Mouse (Mus musculus): ENCODE data around the gene Gm20388. TPM values are rescaled to one million over a fixed set of nuclear protein-coding genes. Genes with fewer than 3 reads are reported as not detected.
"Not testable (repeated sequence)": the region's sequence is repeated elsewhere in the genome, so short reads cannot be mapped to it uniquely, and the experiment has no call there.

Gene Gm20388
- polyA plus RNA-seq, 1 experiment, result 23.9 TPM

DNA sequence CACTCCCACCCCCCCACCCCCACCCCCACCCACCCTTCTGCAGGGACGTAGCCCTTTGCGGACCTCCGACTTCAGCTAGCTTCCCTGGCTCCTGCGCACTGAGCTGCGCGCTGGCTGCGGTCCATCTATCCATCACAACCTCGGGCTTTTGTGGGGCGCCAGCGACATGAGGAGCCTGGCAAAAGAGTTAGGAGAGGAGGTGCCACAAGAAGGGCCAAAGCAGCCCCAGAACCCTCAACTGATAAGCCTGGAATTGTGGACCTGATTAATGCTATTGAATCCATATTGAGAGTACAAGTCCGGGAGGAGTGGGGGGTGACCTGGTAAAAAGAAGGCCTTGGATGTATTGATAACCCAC lies 3604.9 kb downstream of the Gm20388 start:
- Histone ChIP-seq H3K4me1 (ENCODE audit: control insufficient read depth, insufficient read depth, low read length) (peaks cover 4% of the 10 kb centered on the region), H3K27ac (ENCODE audit: insufficient read depth, low read length) (no peak overlapping the region), H3K4me3 (ENCODE audit: insufficient read depth, low read length) (peak overlapping the region; percentile 81)
- TF ChIP-seq POLR2A (IDR thresholded peaks at IDR 0.05; ENCODE audit: extremely low read depth, insufficient read depth, low read length), result no peak
- no peak for TF ChIP-seq CTCF (IDR thresholded peaks at IDR 0.05; ENCODE audit: extremely low read depth, insufficient read depth, low read length)

DNA sequence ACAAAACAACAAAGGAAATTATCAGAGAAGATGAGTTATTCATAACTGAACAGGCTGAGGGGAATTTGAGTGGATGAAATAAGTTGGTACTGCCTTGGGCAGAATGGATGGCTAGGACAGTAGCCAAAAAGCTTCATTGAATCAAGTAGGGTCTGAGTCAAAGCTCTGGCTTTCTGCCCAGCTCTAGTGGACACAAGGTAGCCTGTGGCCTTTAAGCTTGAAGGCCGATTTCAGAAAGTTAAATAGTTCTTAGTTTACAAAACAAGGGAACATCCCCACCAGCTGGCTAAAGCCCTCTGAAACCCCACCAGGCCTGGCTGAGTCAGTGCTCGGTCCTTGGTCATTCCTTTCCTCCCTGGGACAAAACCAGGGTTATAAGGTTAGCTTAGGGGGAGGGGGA lies 3606.0 kb downstream of the Gm20388 start:
- peaks cover 4% of the 10 kb centered on the region for H3K4me1 ChIP-seq (ENCODE audit: control insufficient read depth, insufficient read depth, low read length)
- H3K27ac ChIP-seq (ENCODE audit: insufficient read depth, low read length), result no peak overlapping the region
- no peak overlapping the region for H3K4me3 ChIP-seq (ENCODE audit: insufficient read depth, low read length)
- TF ChIP-seq CTCF (IDR thresholded peaks at IDR 0.05; ENCODE audit: extremely low read depth, insufficient read depth, low read length) (no peak), POLR2A (IDR thresholded peaks at IDR 0.05; ENCODE audit: extremely low read depth, insufficient read depth, low read length) (no peak)

DNA sequence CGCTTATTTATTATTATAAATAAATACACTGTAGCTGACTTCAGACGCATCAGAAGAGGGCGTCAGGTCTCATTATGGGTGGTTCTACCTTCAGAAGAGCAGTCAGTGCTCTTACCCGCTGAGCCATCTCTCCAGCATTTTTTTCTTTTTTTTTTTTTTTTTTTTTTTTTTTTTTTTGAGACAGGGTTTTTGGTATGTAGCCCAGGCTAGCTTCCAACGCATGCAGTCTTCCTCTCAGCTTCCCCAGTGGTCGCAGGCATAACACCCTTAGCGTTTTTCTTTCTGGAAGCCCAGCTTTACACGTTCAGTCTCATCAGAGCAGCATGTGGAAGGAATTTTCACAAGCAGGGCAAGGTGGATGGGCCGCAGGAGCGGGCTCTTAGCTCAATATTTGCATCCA lies 3607.5 kb downstream of the Gm20388 start:
- TF ChIP-seq CTCF (IDR thresholded peaks at IDR 0.05; ENCODE audit: extremely low read depth, insufficient read depth, low read length), result no peak
- TF ChIP-seq POLR2A (IDR thresholded peaks at IDR 0.05; ENCODE audit: extremely low read depth, insufficient read depth, low read length), result no peak
- H3K4me3 ChIP-seq (ENCODE audit: insufficient read depth, low read length), result no peak overlapping the region; the same call in 1 of the 2 replicates
- H3K4me1 ChIP-seq (ENCODE audit: control insufficient read depth, insufficient read depth, low read length), result peaks cover 4% of the 10 kb centered on the region
- no peak overlapping the region for H3K27ac ChIP-seq (ENCODE audit: insufficient read depth, low read length)

DNA sequence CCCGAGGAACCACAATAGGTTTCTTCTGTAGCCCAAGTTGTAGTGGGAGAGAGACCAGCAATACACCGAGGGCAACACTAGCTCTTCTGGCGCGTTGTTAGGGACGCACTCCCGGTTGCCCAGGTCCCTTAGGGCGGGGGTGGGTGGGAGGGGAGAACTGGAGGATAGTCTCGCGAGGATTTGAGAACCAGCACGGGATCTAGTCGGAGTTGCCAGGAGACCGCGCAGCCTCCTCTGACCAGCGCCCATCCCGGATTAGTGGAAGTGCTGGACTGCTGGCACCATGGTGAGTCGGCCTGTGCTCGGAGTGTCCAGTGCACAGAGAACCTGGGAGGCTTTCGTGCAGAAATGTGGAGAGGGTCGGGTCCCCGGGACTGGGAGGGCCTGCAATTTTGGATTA lies 3608.0 kb downstream of the Gm20388 start, which contains the start of gene Gas8:
Gas8 (plus strand) TSS at position 168 of the 400 bp plus-strand sequence.
- TF ChIP-seq POLR2A (IDR thresholded peaks at IDR 0.05; ENCODE audit: extremely low read depth, insufficient read depth, low read length) (peak; percentile 89), CTCF (IDR thresholded peaks at IDR 0.05; ENCODE audit: extremely low read depth, insufficient read depth, low read length) (peak; percentile 28; the same call in 1 of the 2 replicates)
- Histone ChIP-seq H3K4me1 (ENCODE audit: control insufficient read depth, insufficient read depth, low read length) (peaks cover 4% of the 10 kb centered on the region), H3K27ac (ENCODE audit: insufficient read depth, low read length) (no peak within 1 kb of the TSS), H3K4me3 (ENCODE audit: insufficient read depth, low read length) (peak within 1 kb of the TSS; percentile 82)

DNA sequence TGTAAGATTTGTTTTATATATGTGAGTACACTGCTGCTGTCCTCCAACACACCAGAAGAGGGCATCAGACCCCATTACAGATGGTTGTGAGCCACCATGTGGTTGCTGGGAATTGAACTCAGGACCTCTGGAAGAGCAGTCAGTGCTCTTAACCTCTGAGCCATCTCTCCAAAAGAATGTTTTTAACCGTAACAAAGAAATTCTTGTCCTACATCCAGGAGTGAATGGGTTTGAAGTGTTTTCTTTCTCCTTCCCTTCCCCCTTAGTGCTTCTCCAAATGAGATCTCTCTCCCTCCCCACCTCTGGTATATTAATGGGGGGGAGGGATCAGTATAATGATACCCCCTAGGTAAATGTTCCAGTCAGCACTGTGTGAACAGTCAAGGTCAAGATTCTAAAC lies 3609.4 kb downstream of the Gm20388 start:
- H3K4me3 ChIP-seq (ENCODE audit: insufficient read depth, low read length); H3K27ac ChIP-seq (ENCODE audit: insufficient read depth, low read length); H3K4me1 ChIP-seq (ENCODE audit: control insufficient read depth, insufficient read depth, low read length): not testable (repeated sequence)

DNA sequence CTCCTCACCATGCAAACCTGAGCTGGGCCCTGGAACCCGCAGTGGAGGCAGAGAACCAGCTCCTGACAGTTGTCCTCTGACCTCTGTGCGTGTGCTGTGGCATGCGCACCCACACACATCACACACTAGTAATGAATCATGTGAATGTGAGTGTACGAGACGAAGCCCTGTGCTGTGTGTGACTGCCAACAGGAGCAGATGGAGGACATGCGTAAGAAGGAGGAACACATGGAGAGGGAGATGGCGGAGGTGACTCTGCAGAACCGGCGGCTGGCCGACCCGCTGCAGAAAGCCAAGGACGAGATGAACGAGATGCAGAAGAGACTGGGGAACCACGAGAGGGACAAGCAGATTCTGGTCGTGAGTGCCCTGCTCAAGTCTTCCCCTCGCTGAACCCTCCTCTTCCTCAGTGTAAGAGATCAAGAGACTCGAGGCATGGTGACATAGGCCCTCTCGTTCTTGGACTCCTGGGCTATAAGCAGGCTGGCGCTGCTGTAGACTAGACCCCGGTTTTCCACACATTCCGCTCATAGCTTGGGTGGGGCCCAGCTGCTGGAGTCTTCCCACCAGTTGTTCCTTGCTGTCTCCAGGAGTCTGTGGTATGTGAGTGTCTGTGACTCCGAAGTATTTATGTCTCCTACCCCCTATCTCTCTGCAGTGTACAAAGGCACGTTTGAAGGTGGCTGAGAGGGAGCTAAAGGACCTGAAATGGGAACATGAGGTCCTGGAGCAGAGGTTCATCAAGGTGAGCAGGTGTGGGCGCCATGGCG lies 3617.3 kb downstream of the Gm20388 start:
- Histone ChIP-seq H3K27ac (ENCODE audit: insufficient read depth, low read length) (no peak overlapping the region), H3K4me1 (ENCODE audit: control insufficient read depth, insufficient read depth, low read length) (no peaks in the 10 kb centered on the region), H3K4me3 (ENCODE audit: insufficient read depth, low read length) (no peak overlapping the region)
- TF ChIP-seq CTCF (IDR thresholded peaks at IDR 0.05; ENCODE audit: extremely low read depth, insufficient read depth, low read length) (no peak), POLR2A (IDR thresholded peaks at IDR 0.05; ENCODE audit: extremely low read depth, insufficient read depth, low read length) (no peak)

DNA sequence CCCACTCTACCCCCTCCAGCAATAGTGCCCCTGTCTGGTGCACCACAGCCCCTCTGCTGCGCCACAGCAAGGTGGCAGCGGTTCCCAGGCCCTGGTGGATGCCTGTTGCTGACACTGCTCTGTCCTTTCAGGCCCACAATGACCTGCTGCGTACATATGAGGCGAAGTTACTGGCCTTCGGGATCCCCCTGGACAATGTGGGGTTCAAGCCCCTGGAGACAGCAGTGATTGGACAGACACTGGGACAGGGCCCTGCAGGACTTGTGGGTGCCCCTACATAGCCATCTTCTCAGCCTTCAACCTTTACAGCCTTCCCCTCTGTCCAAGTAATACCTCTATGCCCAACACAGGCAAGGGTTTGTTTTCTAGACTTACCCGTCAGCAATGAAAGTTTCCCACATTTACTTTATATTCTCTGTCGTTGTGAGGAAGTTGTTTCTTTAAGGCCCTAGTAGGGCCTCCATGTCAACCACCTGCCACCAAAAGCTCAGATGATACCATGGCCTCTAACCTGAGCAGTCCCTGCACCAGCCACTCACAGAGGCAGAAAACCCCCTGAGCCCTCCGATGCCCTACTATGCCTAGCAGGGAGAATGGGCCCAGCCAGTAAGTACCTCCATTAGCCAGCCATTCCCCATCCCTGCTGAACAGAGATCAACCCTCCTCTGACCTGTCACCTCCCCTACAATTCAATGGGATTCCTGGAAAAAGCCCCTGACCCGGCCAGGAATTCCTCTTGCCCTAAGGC lies 3625.8 kb downstream of the Gm20388 start:
- TF ChIP-seq POLR2A (IDR thresholded peaks at IDR 0.05; ENCODE audit: extremely low read depth, insufficient read depth, low read length), result no peak
- TF ChIP-seq CTCF (IDR thresholded peaks at IDR 0.05; ENCODE audit: extremely low read depth, insufficient read depth, low read length), result no peak
- Histone ChIP-seq H3K4me1 (ENCODE audit: control insufficient read depth, insufficient read depth, low read length) (no peaks in the 10 kb centered on the region), H3K27ac (ENCODE audit: insufficient read depth, low read length) (no peak overlapping the region), H3K4me3 (ENCODE audit: insufficient read depth, low read length) (no peak overlapping the region)

DNA sequence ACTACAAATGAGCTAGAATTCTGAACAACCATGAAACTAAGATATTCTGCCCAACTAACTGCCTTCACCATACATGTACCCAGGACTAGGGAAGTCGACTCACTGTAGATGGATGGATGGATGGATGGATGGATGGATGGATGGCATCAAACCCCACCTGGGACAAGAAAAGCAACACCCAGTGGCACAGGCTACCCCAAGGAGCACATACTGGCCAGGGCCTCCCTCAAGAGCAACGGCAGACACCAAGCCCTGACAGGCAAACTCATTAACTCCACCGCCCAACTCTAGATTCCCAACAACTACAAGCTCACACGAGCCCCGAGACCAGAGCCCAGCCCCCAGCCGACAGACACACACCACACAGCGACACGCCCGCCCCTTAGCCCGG lies 3626.3 kb downstream of the Gm20388 start:
- TF ChIP-seq POLR2A (IDR thresholded peaks at IDR 0.05; ENCODE audit: extremely low read depth, insufficient read depth, low read length) (no peak; the same call in 1 of the 2 replicates), CTCF (IDR thresholded peaks at IDR 0.05; ENCODE audit: extremely low read depth, insufficient read depth, low read length) (no peak)
- Histone ChIP-seq H3K4me1 (ENCODE audit: control insufficient read depth, insufficient read depth, low read length) (no peaks in the 10 kb centered on the region), H3K4me3 (ENCODE audit: insufficient read depth, low read length) (no peak overlapping the region), H3K27ac (ENCODE audit: insufficient read depth, low read length) (no peak overlapping the region)

DNA sequence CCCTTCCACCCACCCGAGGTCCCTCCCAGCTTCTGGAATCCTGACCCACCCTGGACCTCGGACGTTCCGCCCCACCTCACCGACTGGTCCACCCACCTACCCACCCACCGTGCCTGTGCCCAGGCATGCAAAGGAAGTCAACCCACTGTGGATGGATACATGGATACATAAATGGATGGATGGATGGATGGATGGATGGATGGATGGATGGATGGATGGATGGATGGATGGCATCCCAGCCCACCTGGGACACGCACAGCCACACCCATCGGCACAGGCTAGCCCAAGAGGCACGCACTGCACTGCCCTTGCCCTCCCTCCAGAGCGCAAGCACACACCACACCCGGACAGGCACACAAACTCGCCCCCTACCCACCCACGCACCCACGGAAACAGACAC lies 3627.0 kb downstream of the Gm20388 start:
- not testable (repeated sequence) for H3K4me3 ChIP-seq (ENCODE audit: insufficient read depth, low read length); H3K27ac ChIP-seq (ENCODE audit: insufficient read depth, low read length); H3K4me1 ChIP-seq (ENCODE audit: control insufficient read depth, insufficient read depth, low read length)

DNA sequence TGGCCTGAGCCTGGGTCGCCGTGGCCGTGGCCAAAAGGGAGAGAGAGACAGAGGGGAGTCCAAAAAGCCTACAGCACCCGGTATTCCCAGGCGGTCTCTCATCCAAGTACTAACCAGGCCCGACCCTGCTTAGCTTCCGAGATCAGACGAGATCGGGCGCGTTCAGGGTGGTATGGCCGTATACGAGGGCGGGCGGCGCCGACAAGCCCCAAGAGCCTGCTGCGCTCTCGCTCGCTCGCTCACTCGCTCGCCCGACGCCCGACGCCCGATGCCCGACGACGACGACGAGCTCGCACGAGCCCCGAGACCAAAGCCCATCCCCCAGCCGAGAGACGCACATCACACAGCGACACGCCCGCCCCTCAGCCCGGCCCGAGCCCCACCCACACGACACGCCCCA lies 3653.6 kb downstream of the Gm20388 start:
- not testable (repeated sequence) for H3K4me3 ChIP-seq (ENCODE audit: insufficient read depth, low read length); H3K4me1 ChIP-seq (ENCODE audit: control insufficient read depth, insufficient read depth, low read length); H3K27ac ChIP-seq (ENCODE audit: insufficient read depth, low read length)

DNA sequence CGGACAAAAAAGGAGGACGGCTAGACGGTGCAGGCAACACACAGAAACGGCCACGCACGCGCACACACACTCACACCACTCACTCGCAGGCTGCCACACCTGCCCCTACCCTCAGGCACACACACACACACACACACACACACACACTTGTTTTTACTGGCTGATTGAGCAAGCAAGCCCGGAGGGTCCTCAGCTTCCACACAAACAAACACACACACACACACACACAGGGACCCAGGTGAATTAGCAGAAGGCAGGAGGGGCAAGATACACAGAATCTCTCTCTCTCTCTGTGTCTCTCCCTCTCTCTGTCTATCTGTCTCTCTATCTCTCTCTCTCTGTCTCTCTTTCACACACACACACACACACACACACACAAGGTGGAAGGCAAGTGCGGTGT lies 3664.7 kb downstream of the Gm20388 start:
- H3K4me1 ChIP-seq (ENCODE audit: control insufficient read depth, insufficient read depth, low read length); H3K27ac ChIP-seq (ENCODE audit: insufficient read depth, low read length); H3K4me3 ChIP-seq (ENCODE audit: insufficient read depth, low read length): not testable (repeated sequence)

DNA sequence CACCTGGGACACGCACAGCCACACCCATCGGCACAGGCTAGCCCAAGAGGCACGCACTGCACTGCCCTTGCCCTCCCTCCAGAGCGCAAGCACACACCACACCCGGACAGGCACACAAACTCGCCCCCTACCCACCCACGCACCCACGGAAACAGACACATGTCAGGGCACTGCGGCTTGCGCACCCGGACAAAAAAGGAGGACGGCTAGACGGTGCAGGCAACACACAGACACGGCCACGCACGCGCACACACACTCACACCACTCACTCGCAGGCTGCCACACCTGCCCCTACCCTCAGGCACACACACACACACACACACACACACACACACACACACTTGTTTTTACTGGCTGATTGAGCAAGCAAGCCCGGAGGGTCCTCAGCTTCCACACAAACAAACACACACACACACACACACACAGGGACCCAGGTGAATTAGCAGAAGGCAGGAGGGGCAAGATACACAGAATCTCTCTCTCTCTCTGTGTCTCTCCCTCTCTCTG lies 3690.1 kb downstream of the Gm20388 start:
- H3K4me3 ChIP-seq (ENCODE audit: insufficient read depth, low read length); H3K4me1 ChIP-seq (ENCODE audit: control insufficient read depth, insufficient read depth, low read length); H3K27ac ChIP-seq (ENCODE audit: insufficient read depth, low read length): not testable (repeated sequence)

DNA sequence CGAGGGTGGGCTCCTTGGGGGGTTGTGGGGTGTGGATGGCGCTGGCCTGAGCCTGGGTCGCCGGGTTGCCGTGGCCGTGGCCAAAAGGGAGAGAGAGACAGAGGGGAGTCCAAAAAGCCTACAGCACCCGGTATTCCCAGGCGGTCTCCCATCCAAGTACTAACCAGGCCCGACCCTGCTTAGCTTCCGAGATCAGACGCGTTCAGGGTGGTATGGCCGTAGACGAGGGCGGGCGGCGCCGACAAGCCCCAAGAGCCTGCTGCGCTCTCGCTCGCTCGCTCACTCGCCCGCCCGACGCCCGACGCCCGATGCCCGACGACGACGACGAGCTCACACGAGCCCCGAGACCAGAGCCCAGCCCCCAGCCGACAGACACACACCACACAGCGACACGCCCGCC lies 3690.8 kb downstream of the Gm20388 start:
- H3K4me1 ChIP-seq (ENCODE audit: control insufficient read depth, insufficient read depth, low read length); H3K27ac ChIP-seq (ENCODE audit: insufficient read depth, low read length); H3K4me3 ChIP-seq (ENCODE audit: insufficient read depth, low read length): not testable (repeated sequence)

DNA sequence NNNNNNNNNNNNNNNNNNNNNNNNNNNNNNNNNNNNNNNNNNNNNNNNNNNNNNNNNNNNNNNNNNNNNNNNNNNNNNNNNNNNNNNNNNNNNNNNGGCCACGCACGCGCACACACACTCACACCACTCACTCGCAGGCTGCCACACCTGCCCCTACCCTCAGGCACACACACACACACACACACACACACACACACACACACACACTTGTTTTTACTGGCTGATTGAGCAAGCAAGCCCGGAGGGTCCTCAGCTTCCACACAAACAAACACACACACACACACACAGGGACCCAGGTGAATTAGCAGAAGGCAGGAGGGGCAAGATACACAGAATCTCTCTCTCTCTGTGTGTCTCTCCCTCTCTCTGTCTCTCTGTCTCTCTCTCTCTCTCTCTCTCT lies 3702.0 kb downstream of the Gm20388 start:
- not testable (repeated sequence) for H3K4me3 ChIP-seq (ENCODE audit: insufficient read depth, low read length); H3K27ac ChIP-seq (ENCODE audit: insufficient read depth, low read length); H3K4me1 ChIP-seq (ENCODE audit: control insufficient read depth, insufficient read depth, low read length)

Measured in cortical plate, adult 2 months (tissue).